Mouse (Mus musculus) bone marrow, adult 2 months (tissue): ENCODE measurements around the gene D6Wsu163e. TPM values are rescaled to one million over a fixed set of nuclear protein-coding genes. Genes with fewer than 3 reads are reported as not detected.

Experiments used
- H3K27ac ChIP-seq: fragments of 200-500 bp; 2 replicates; pipeline ENCODE4 v1.5.1; 2012; ENCODE audit warnings: low read depth, mild to moderate bottlenecking, control low read depth, inconsistent platforms, low read length; ENCODE audit not compliant: control insufficient read depth, poor library complexity, insufficient read depth
- H3K4me1 ChIP-seq: fragments of 200-500 bp; 2 replicates; pipeline ENCODE4 v1.6.1; 2011; ENCODE audit warnings: low read length; ENCODE audit not compliant: control insufficient read depth, insufficient read depth
- H3K4me3 ChIP-seq: fragments of 200-500 bp; replicated peaks from 2 replicates; pipeline ENCODE3; 2011; ENCODE audit warnings: mild to moderate bottlenecking, low read depth, low read length, control low read depth; ENCODE audit not compliant: control insufficient read depth
- CTCF ChIP-seq: fragments of 200-500 bp; IDR thresholded peaks from 2 replicates; pipeline ENCODE4 v1.5.1; 2011; ENCODE audit warnings: low read length, control low read depth; ENCODE audit not compliant: control insufficient read depth, insufficient read depth
- POLR2A ChIP-seq: fragments of 200-500 bp; IDR thresholded peaks from 2 replicates; pipeline ENCODE4 v1.6.1; 2011; ENCODE audit warnings: low read depth, mild to moderate bottlenecking, control low read depth, low read length, borderline replicate concordance; ENCODE audit not compliant: control insufficient read depth
- WGBS: fragments of 180-500 bp; shearing (Covaris S2); methylation state at CpG from one replicate; pipeline ENCODE4 v1.1.7; 2018; 5-methylcytosine and 5-hydroxymethylcytosine counted together
- polyA plus RNA-seq: library from polyadenylated mRNA; stranded (reverse); fragments of >200 nt; gene quantifications from 2 replicates; pipeline ENCODE4 v1.2.4, GENCODE M21; 2011; ENCODE audit warnings: low replicate concordance; ENCODE audit not compliant: missing spikeins, insufficient read depth, insufficient read length

The D6Wsu163e gene
- polyA plus RNA-seq, 1 experiment, result 17.9 TPM

- Histone ChIP-seq H3K4me3 (peak overlapping the region; percentile 99), H3K4me1 (no peaks in the 10 kb centered on the region; the same call in 1 of the 2 replicates), H3K27ac (peak overlapping the region; percentile 80)
- 0% methylated on average over 31 of the region's 31 CpGs for WGBS
- no peak for TF ChIP-seq POLR2A
- no peak for TF ChIP-seq CTCF
These were observed 792 bp upstream of the D6Wsu163e start for GRCm38 (mm10) chr6:126938853-126939486.

DNA sequence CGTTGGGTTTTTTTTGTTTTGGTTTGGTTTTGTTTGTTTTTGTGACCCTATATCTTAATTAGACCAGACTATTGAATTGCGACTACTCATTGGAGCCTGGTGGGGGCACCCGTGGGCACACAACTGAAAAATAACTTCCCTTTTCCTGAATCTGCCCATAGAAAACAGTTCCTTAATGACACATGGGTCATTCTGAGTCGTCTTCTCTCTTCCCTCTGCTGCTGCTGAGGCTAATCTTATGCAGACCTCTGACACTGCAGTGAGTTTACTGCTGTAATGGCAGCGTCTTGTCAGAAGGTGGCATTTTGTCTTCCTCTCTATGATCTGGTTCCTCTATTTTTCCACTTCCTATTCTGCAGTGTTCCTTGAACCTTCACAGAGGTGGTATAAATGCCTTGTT, 689 bp downstream of the D6Wsu163e start:
- 0% methylated on average over 5 of the region's 5 CpGs for WGBS
- no peak for TF ChIP-seq CTCF
- no peak for TF ChIP-seq POLR2A
- Histone ChIP-seq H3K4me1 (no peaks in the 10 kb centered on the region; the same call in 1 of the 2 replicates), H3K27ac (no peak overlapping the region), H3K4me3 (peak overlapping the region; percentile 29)

DNA sequence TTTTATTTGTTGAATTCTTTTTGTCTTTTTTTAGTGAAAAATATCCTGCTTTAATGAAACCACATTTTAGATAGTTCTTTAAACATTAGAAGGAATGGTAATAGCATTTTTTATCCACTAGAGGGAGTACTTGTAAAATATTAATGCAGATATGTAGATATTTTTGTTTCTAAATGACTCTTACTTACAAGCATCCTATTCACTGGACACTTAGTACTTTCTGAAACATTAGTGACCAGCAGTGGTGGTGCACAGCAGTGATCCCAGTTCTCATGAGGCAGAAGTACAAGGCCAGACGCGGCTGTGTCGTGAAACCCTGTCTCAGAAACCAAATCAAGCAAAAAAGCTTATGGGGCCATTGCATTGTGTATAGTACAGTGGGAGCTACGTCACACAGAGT, 8.6 kb downstream of the D6Wsu163e start:
- Histone ChIP-seq H3K4me1 (no peaks in the 10 kb centered on the region), H3K27ac (no peak overlapping the region), H3K4me3 (no peak overlapping the region)
- TF ChIP-seq CTCF (no peak), POLR2A (no peak)
- WGBS, result 90% methylated on average over 4 of the region's 4 CpGs

GRCm38 (mm10) chr6:126955734-126956133, 16.0 kb downstream of the D6Wsu163e start:
- Histone ChIP-seq H3K4me3 (no peak overlapping the region), H3K4me1 (no peaks in the 10 kb centered on the region), H3K27ac (no peak overlapping the region)
- TF ChIP-seq CTCF (peak; percentile 94), POLR2A (no peak)
- 7% methylated on average over 10 of the region's 10 CpGs for WGBS

DNA sequence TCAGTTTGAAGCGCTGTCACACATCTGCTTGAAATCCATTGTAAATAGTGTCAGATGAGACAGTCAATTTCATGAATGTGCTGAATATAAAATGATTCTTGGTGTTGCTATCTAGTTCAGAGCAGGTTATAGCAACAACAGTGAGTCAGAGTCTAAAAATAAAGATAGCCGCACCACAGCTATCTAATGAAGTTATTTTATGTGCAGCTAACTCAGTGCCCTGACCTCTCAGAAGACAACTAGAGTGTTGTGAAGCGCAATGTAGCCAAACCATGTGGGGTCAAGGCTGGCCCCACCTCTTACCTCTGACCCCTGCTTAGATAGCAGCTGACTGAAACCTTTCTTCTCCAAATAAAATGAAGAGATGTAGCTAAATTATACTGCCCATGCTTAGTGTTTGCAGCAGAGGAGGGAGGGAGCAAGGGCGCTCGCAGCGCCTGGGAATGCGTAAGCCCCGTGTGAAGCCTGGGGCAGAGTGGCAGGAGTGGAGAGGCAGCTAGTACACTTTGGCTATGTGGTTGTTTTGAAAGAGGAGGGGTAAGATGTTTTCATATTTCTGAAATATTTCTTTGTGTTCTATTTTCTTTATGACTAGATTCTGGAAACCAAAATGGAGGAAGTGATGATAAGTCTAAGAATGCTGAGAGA, 21.7 kb downstream of the D6Wsu163e start:
- TF ChIP-seq POLR2A (no peak), CTCF (no peak)
- 94% methylated on average over 8 of the region's 8 CpGs for WGBS
- Histone ChIP-seq H3K4me1 (no peaks in the 10 kb centered on the region), H3K4me3 (no peak overlapping the region), H3K27ac (no peak overlapping the region)

DNA sequence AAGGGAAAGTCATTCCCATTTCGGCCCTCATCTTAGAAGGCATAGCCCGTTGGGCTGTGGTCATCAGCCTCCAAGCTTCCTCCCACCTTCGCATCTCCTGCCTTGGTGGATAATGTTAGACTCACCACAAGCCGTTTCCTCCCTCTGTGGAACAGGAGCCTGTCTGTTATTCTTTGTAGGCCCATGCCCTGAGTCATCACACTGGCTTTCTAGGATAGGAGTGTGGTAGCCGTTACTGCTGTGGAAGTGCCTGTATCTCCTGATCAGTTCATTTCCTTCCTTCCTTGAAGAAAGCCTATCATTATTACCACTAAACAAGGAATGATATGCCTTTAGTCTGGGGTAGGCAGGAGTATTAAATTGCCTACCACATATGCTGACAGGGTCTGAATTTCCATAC, 22.9 kb downstream of the D6Wsu163e start:
- Histone ChIP-seq H3K4me1 (no peaks in the 10 kb centered on the region), H3K27ac (no peak overlapping the region), H3K4me3 (no peak overlapping the region)
- no peak for TF ChIP-seq POLR2A
- TF ChIP-seq CTCF, result no peak
- 85% methylated on average over 5 of the region's 5 CpGs for WGBS

- Histone ChIP-seq H3K27ac (no peak overlapping the region), H3K4me1 (no peaks in the 10 kb centered on the region), H3K4me3 (no peak overlapping the region)
- 90% methylated on average over 9 of the region's 9 CpGs for WGBS
- no peak for TF ChIP-seq CTCF
- TF ChIP-seq POLR2A, result no peak
These were observed 23.7 kb downstream of the D6Wsu163e start for GRCm38 (mm10) chr6:126963426-126963825.

GRCm38 (mm10) chr6:126966241-126967026, 26.7 kb downstream of the D6Wsu163e start:
- no peaks in the 10 kb centered on the region for H3K4me1 ChIP-seq
- no peak overlapping the region for H3K4me3 ChIP-seq
- WGBS, result 79% methylated on average over 14 of the region's 14 CpGs
- TF ChIP-seq POLR2A, result no peak
- TF ChIP-seq CTCF, result no peak
- H3K27ac ChIP-seq, result no peak overlapping the region
